Mouse (Mus musculus) heart, embryonic 11.5 days (tissue): ENCODE measurements at regions not wholly inside any gene's neighbourhood (a gene's known extent, or its start where the extent isn't known, plus 50 kb on each side); places are given as distances from the start of the nearest gene placed in this dataset.

ENCODE experiments used
- ATAC-seq: fragments of 200-750 bp; cut with Nextera tagmentation; replicated peaks from 2 replicates; pipeline ENCODE4 v1.8.0; 2017; ENCODE audit warnings: moderate library complexity; ENCODE audit not compliant: insufficient number of reproducible peaks, low FRiP score, low TSS enrichment
- H3K27ac ChIP-seq: fragments of 300-500 bp; sonication (generic); 2 replicates; pipeline ENCODE4 v1.5.1; 2014; ENCODE audit warnings: mild to moderate bottlenecking, low read depth, low read length
- H3K27me3 ChIP-seq: fragments of 300-500 bp; sonication (generic); 2 replicates; pipeline ENCODE4 v1.6.1; 2014; ENCODE audit warnings: mild to moderate bottlenecking, low read length, mixed read lengths; ENCODE audit not compliant: control insufficient read depth, insufficient read depth
- H3K36me3 ChIP-seq: fragments of 300-500 bp; sonication (generic); 2 replicates; pipeline ENCODE4 v1.6.1; 2014; ENCODE audit warnings: mild to moderate bottlenecking, low read length, moderate library complexity, mixed read lengths; ENCODE audit not compliant: control insufficient read depth, insufficient read depth
- H3K4me1 ChIP-seq: fragments of 300-500 bp; sonication (generic); 2 replicates; pipeline ENCODE4 v1.6.1; 2014; ENCODE audit warnings: low read length; ENCODE audit not compliant: control insufficient read depth, insufficient read depth
- H3K4me2 ChIP-seq: fragments of 300-500 bp; sonication (generic); 2 replicates; pipeline ENCODE4 v1.6.1; 2014; ENCODE audit warnings: mild to moderate bottlenecking, moderate library complexity
- H3K4me3 ChIP-seq: fragments of 300-500 bp; sonication (generic); 2 replicates; pipeline ENCODE4 v1.5.1; 2014; ENCODE audit warnings: low read depth, low read length
- H3K9ac ChIP-seq: fragments of 300-500 bp; sonication (generic); 2 replicates; pipeline ENCODE4 v1.6.1; 2014; ENCODE audit warnings: mild to moderate bottlenecking, low read depth, low read length, moderate library complexity
- H3K9me3 ChIP-seq: fragments of 300-500 bp; sonication (generic); replicated peaks from 2 replicates; pipeline ENCODE4 v1.6.1; 2016; ENCODE audit warnings: low read length; ENCODE audit not compliant: control insufficient read depth
- WGBS: fragments of 180-500 bp; shearing (Covaris S2); extraction: QIAGEN DNeasy Blood & Tissue Kit; methylation state at CpG from one replicate; pipeline ENCODE4 v1.1.7; 2014; ENCODE audit not compliant: insufficient replicate concordance; 5-methylcytosine and 5-hydroxymethylcytosine counted together

- Histone ChIP-seq H3K27ac (0 out of 2 replicates have a peak overlapping the region, but pooled peaks have one; percentile 5), H3K9me3 (no peaks in the 10 kb centered on the region), H3K4me3 (no peak overlapping the region), H3K9ac (no peak overlapping the region), H3K27me3 (no peaks in the 10 kb centered on the region), H3K4me2 (no peak overlapping the region), H3K36me3 (no peaks in the 10 kb centered on the region), H3K4me1 (peaks cover 18% of the 10 kb centered on the region)
- ATAC-seq: no peak
- 46% methylated on average over 5 of the region's 5 CpGs for WGBS
Measured at GRCm38 (mm10) chr15:94219907-94220306, 245.3 kb downstream of the Adamts20 start.

GRCm38 (mm10) chr15:94216703-94217102, 248.5 kb downstream of the Adamts20 start:
- Histone ChIP-seq H3K36me3 (no peaks in the 10 kb centered on the region), H3K4me3 (no peak overlapping the region), H3K4me2 (no peak overlapping the region), H3K4me1 (peaks cover 10% of the 10 kb centered on the region), H3K9me3 (no peaks in the 10 kb centered on the region), H3K9ac (no peak overlapping the region), H3K27me3 (no peaks in the 10 kb centered on the region), H3K27ac (no peak overlapping the region)
- WGBS: 84% methylated on average over 2 of the region's 2 CpGs
- ATAC-seq: no peak

- ATAC-seq: peak; percentile 42; the same call in 1 of the 2 replicates
- WGBS: 29% methylated on average over 9 of the region's 9 CpGs
- no peak overlapping the region for H3K27ac ChIP-seq
- H3K4me3 ChIP-seq: no peak overlapping the region
- no peak overlapping the region for H3K9ac ChIP-seq
- H3K4me2 ChIP-seq: peak overlapping the region; percentile 5
- peaks cover 7% of the 10 kb centered on the region for H3K4me1 ChIP-seq
- H3K27me3 ChIP-seq: no peaks in the 10 kb centered on the region
- H3K9me3 ChIP-seq: no peaks in the 10 kb centered on the region
- no peaks in the 10 kb centered on the region for H3K36me3 ChIP-seq
Measured at GRCm38 (mm10) chr15:94214440-94214839, 250.8 kb downstream of the Adamts20 start.

DNA sequence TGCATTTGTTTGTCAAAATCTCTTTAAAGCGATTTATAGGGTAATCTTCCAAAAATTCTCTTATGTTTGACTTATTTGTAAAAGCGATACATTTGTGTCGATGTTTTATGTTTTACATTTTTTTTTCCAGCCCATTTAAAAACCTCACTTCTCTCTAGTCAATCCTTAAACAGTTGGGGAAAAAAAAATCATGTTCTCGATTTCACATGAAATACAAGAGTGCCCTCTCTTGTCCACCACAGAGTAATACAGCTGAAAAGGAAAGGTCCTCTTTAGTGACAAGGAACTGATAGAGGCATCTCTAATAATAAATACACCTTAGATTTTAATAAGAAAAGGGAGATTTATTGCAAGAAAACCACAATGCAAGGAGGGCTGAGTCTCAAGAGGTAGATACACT, 251.8 kb downstream of the Adamts20 start:
- Histone ChIP-seq H3K4me1 (peaks cover 7% of the 10 kb centered on the region; the same call in 1 of the 2 replicates), H3K27me3 (no peaks in the 10 kb centered on the region), H3K27ac (no peak overlapping the region), H3K4me2 (no peak overlapping the region), H3K9me3 (no peaks in the 10 kb centered on the region), H3K36me3 (no peaks in the 10 kb centered on the region), H3K4me3 (no peak overlapping the region), H3K9ac (no peak overlapping the region)
- no peak for ATAC-seq
- 31% methylated on average over 4 of the region's 4 CpGs for WGBS

DNA sequence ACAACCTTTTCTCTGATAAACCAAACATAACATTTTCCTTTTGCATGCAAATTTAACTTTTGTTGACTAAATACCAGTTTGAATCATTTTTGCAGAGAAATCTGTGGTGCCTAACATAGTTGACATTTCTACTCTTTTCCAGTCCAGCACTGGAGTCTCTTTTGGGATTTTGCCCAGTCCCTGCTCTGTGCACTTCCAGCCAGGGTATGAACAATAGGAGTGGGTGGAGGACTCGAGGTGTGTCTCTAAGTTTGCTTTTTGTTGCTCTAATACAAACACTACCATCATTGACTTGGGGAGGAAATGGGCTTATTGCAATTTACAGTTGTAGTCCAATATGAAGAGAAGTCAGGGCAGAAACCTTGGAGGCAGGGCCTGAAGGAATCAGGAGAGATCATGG, 256.7 kb downstream of the Adamts20 start:
- no peaks in the 10 kb centered on the region for H3K27me3 ChIP-seq
- no peaks in the 10 kb centered on the region for H3K36me3 ChIP-seq
- no peak overlapping the region for H3K9ac ChIP-seq
- no peak for ATAC-seq
- no peak overlapping the region for H3K4me2 ChIP-seq
- no peaks in the 10 kb centered on the region; the same call in 1 of the 2 replicates for H3K4me1 ChIP-seq
- H3K9me3 ChIP-seq: no peaks in the 10 kb centered on the region
- H3K4me3 ChIP-seq: no peak overlapping the region
- no peak overlapping the region for H3K27ac ChIP-seq
- 61% methylated on average over 1 of the region's 1 CpGs for WGBS

- H3K9me3 ChIP-seq: no peaks in the 10 kb centered on the region
- no peak overlapping the region for H3K4me3 ChIP-seq
- H3K36me3 ChIP-seq: no peaks in the 10 kb centered on the region
- no peaks in the 10 kb centered on the region; the same call in 1 of the 2 replicates for H3K4me1 ChIP-seq
- no peak overlapping the region for H3K27ac ChIP-seq
- no peaks in the 10 kb centered on the region for H3K27me3 ChIP-seq
- WGBS: 76% methylated on average over 8 of the region's 8 CpGs
- ATAC-seq: no peak
- no peak overlapping the region for H3K9ac ChIP-seq
- H3K4me2 ChIP-seq: no peak overlapping the region
Measured at GRCm38 (mm10) chr15:94206454-94206853, 258.8 kb downstream of the Adamts20 start.

GRCm38 (mm10) chr15:94205309-94205893, 259.8 kb downstream of the Adamts20 start:
- 43% methylated on average over 11 of the region's 11 CpGs for WGBS
- H3K36me3 ChIP-seq: no peaks in the 10 kb centered on the region

GRCm38 (mm10) chr15:94190081-94190488, 275.1 kb downstream of the Adamts20 start:
- Histone ChIP-seq H3K36me3 (no peaks in the 10 kb centered on the region), H3K4me1 (0 out of 2 replicates have a peak, but pooled peaks cover 14% of the 10 kb centered on the region), H3K4me3 (no peak overlapping the region), H3K9me3 (no peaks in the 10 kb centered on the region), H3K4me2 (no peak overlapping the region), H3K9ac (no peak overlapping the region), H3K27me3 (no peaks in the 10 kb centered on the region), H3K27ac (0 out of 2 replicates have a peak overlapping the region, but pooled peaks have one; percentile 18)
- WGBS: 37% methylated on average over 7 of the region's 7 CpGs
- no peak for ATAC-seq

More at GRCm38 (mm10) chr15:94205309-94205893, 259.8 kb downstream of the Adamts20 start:
- Histone ChIP-seq H3K4me3 (no peak overlapping the region), H3K27ac (no peak overlapping the region), H3K27me3 (no peaks in the 10 kb centered on the region), H3K9ac (no peak overlapping the region), H3K4me2 (no peak overlapping the region), H3K4me1 (no peaks in the 10 kb centered on the region; the same call in 1 of the 2 replicates), H3K9me3 (no peaks in the 10 kb centered on the region)
- ATAC-seq: no peak

- Histone ChIP-seq H3K9ac (no peak overlapping the region), H3K4me3 (no peak overlapping the region), H3K4me1 (0 out of 2 replicates have a peak, but pooled peaks cover 14% of the 10 kb centered on the region), H3K4me2 (no peak overlapping the region), H3K27ac (no peak overlapping the region), H3K36me3 (no peaks in the 10 kb centered on the region), H3K9me3 (no peaks in the 10 kb centered on the region), H3K27me3 (no peaks in the 10 kb centered on the region)
- no peak for ATAC-seq
- WGBS: 86% methylated on average over 4 of the region's 4 CpGs
Measured at GRCm38 (mm10) chr15:94187588-94187987, 277.6 kb downstream of the Adamts20 start.
